Mouse (Mus musculus) spleen, adult 2 months (tissue): Measurements from ENCODE around the gene Retreg1.

Experiments
- CTCF ChIP-seq: fragments of 200-500 bp; IDR thresholded peaks from 2 replicates; pipeline ENCODE4 v1.5.1; 2011; ENCODE audit warnings: mild to moderate bottlenecking, inconsistent platforms; ENCODE audit not compliant: insufficient read depth, insufficient read length, insufficient replicate concordance; ENCODE audit errors: extremely low read depth
- POLR2A ChIP-seq: fragments of 200-500 bp; IDR thresholded peaks from 2 replicates; pipeline ENCODE4 v1.6.1; 2011; ENCODE audit warnings: low read depth, low read length, inconsistent platforms

GRCm38 (mm10) chr15:25940397-25941377 lies 97.7 kb downstream of the Retreg1 start:
- TF ChIP-seq CTCF = no peak
- no peak for TF ChIP-seq POLR2A
